Mouse (Mus musculus) left cerebral cortex, postnatal 36 days (tissue): ENCODE data around the gene Gm12394. TPM values are rescaled to one million over a fixed set of nuclear protein-coding genes. Genes with fewer than 3 reads are reported as not detected.
"Not testable (repeated sequence)": the region's sequence is repeated elsewhere in the genome, so short reads cannot be mapped to it uniquely, and the experiment has no call there.

Source experiments
- DNase-seq, 2 experiments: peaks; one replicate each; pipeline ENCODE4 v3.0.0; 2021 to 2022; ENCODE audit warnings: low spot score in 2 of 2, mixed read lengths in 1 of 2
- intact Hi-C: fragments of 180-260 bp; cut with DNase I; formaldehyde crosslinking; loops from one replicate; pipeline ENCODE4 v1.15.1; 2025
- total RNA-seq, 2 experiments: library from RNA; stranded (reverse); gene quantifications; 2 replicates each; pipeline ENCODE4 v1.2.3; 2021

The Gm12394 gene
- total RNA-seq, 2 experiments from 2014 or later = 2.6 TPM

GRCm38 (mm10) chr4:42868193-42868592 lies 11.6 kb upstream of the Gm12394 start:
- intact Hi-C loops = no loop called here
- DNase-seq = no peak

GRCm38 (mm10) chr4:42867390-42867789 lies 10.8 kb upstream of the Gm12394 start:
- intact Hi-C loops = no loop called here

DNA sequence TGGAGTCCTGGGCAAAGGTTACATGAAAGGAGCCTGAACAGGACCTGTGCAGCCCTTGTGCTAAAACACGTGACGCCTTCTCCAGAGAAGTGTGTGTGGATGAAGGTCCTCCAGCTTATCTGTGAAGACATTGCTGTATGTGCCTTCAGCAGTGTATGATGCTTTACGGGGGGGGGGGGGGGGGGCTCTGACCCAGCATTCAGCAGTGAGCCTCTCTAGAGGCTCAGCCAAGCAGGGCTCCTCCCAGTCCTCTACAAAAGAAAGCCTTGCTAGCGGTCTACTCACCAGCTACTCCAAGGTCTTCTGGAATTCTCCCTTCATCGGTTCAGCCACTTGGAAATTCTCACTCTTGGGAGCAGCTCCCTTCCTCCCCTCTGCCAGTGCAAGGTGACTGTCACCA lies 6.9 kb upstream of the Gm12394 start:
- intact Hi-C loops, DNase-seq: not testable (repeated sequence)

More at GRCm38 (mm10) chr4:42867390-42867789, 10.8 kb upstream of the Gm12394 start:
- no peak for DNase-seq

DNA sequence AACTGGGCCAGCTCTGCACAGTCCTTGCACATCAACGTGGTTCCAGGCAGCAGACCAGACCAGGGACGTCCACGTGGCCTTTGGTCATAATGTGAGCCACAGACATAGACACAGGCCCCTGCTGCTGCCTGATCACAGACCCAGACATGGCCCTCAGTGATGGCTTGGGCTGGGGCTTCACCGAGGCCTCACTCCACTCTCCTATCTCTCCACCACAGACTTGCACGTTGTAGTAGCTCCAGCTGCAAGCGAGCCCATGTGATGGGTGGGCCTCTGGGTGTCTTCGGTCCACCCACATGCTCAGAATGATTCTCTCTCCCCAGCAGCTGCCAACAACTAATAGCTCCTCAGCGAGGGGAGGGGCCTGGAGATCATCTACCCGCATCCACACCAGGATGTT lies 3.9 kb upstream of the Gm12394 start:
- intact Hi-C loops, DNase-seq: not testable (repeated sequence)

DNA sequence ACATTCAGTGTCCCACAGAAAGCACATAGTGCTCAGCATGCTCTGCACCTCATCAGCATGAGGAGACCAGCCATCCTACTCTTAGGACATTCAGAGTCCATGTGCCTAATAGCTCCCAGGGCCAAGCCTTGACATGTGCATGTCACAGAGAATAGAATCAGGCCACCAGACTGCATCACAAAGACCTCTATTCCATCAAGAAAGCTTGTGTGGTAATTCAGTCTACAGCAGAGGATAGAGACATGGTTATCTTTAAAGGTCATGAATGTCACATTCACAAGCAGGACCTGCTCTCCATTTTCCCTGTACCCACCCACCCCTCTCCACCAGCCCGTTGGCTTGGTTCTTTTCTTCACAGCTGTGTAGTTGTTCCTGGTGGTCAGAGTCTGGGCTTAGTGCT lies 2.8 kb downstream of the Gm12394 start, which contains the start of gene Fam205a1:
Gene Fam205a1 (minus strand): TSS at position 101 of the 400 bp plus-strand sequence.
- DNase-seq, intact Hi-C loops: not testable (repeated sequence)

GRCm38 (mm10) chr4:42773893-42774292 lies 82.7 kb downstream of the Gm12394 start, which contains the start of gene Ccl21a:
Gene Ccl21a, minus strand, starts transcription at chr4:42773993.
- intact Hi-C loops, DNase-seq: not testable (repeated sequence)

DNA sequence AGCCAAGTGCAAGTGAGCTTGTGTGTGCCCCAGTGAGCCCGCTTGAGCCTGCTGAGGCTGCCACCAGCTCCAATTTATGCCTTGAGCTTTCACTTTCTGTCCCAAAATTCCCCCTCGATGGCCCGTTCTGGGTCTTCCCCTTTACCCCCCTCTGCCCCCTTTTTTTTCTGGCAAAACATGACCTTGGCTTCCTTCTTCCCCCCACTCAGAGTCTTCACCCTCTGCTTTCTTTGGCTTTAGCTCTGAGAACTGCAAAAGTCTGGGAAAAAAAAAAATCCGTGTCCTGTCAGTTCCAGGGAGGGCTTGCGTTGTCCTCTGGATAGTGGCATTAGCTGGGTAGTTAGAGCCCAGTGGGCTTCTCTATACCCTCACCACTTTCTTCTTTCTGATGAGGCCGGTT lies 100.1 kb downstream of the Gm12394 start, which contains the start of gene Ccl19:
Gene Ccl19 (minus strand): TSS at position 101 of the 400 bp plus-strand sequence.
- DNase-seq, intact Hi-C loops: not testable (repeated sequence)

DNA sequence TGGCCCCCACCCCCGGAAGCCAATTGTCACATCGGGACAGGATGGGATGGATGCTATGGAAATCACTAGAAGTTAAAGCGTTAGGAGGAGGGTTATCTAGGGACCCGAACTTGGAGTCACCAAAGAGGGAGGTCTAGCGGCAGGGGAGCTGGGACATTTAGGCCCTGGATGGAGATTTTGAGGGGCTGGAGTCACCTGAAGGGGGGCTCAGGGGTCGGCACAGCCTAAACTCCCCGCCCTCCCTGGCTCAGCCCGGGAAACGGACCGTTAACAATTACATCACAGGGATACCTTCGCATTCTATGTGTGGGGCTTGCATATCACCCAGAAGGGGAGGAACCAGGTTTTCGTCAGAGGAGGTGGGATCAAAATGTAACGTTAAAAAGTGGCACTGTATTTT lies 121.3 kb downstream of the Gm12394 start, which contains the start of gene 4930578G10Rik:
Gene 4930578G10Rik (plus strand): TSS at position 301 of the 400 bp plus-strand sequence.
- intact Hi-C loops, DNase-seq: not testable (repeated sequence)

Other genes starting within 250 kb of the Gm12394 start
- gene Gm10591, start 244.6 kb downstream of the Gm12394 start, total RNA-seq = not detected
- 10 to 100 TPM; 14.3 TPM for gene Gm2564, start 227.1 kb downstream of the Gm12394 start, total RNA-seq
- gene Ccl27b, start 201.5 kb downstream of the Gm12394 start, total RNA-seq = 1 to 10 TPM; 3.9 to 7.2 TPM
- under 1 TPM; 0.32 to 0.41 TPM for gene Il11ra2, start 194.9 kb downstream of the Gm12394 start, total RNA-seq
- 1 to 10 TPM; 3.1 to 4.0 TPM for gene 4930578G10Rik, start 121.2 kb downstream of the Gm12394 start, total RNA-seq
- 1 to 10 TPM in 1 of 2 experiments, under 1 TPM in 1; 0.82 to 1.0 TPM for gene Ccl19, start 100.2 kb downstream of the Gm12394 start, total RNA-seq
- under 1 TPM in 1 of 2 experiments, not detected in 1; 0.52 TPM for gene Ccl21a, start 82.8 kb downstream of the Gm12394 start, total RNA-seq
- under 1 TPM; 0.20 to 0.22 TPM for gene Fam205a1, start 2.9 kb downstream of the Gm12394 start, total RNA-seq
- gene Fam205c, start 17.5 kb upstream of the Gm12394 start, total RNA-seq = 1 to 10 TPM; 1.2 to 2.0 TPM
- gene Phf24, start 59.9 kb upstream of the Gm12394 start, total RNA-seq = 100 to 1,000 TPM; 333 to 352 TPM
- 100 to 1,000 TPM; 197 to 202 TPM for gene Dnajb5, start 93.0 kb upstream of the Gm12394 start, total RNA-seq
- gene 1700022I11Rik, start 112.8 kb upstream of the Gm12394 start, total RNA-seq = not detected
- 100 to 1,000 TPM; 181 to 194 TPM for gene Vcp, start 143.7 kb upstream of the Gm12394 start, total RNA-seq
- gene Fancg, start 153.7 kb upstream of the Gm12394 start, total RNA-seq = 10 to 100 TPM in 1 of 2 experiments, 1 to 10 TPM in 1; 8.5 to 12.5 TPM
- gene Pigo, start 169.0 kb upstream of the Gm12394 start, total RNA-seq = 10 to 100 TPM; 30.4 to 37.5 TPM
- 100 to 1,000 TPM; 107 to 121 TPM for gene Stoml2, start 174.9 kb upstream of the Gm12394 start, total RNA-seq
- gene Fam214b, start 189.4 kb upstream of the Gm12394 start, total RNA-seq = 10 to 100 TPM; 34.8 to 43.0 TPM
- 10 to 100 TPM; 50.5 to 71.9 TPM for gene Unc13b, start 202.2 kb upstream of the Gm12394 start, total RNA-seq